31 mouse cellular contexts compared by ENCODE assay signal in genomic region chrX:73916945-73917344, GRCm38 (mm10). TPM values are rescaled to one million over a fixed set of nuclear protein-coding genes. Genes with fewer than 3 reads are reported as not detected.
A peak's percentile ranks its signal among the peaks of the same experiment; 100 is the strongest.
DNase-seq lines count a peak whose midpoint lies in the region; ATAC-seq and TF ChIP-seq lines count a peak whose summit lies in the region.
"Had no signal": no experiment of that assay in that cellular context is flagged by ENCODE, and none has a peak within 500 bp of the region (broad histone marks: within the 10 kb centered on the region; RNA-seq: fewer than 3 reads in every experiment).

No protein-coding gene starts in this region.

- no peak for TF ChIP-seq CTCF in G1E (IDR thresholded peaks at IDR 0.05; ENCODE audit: low read depth, low read length)

- no peaks in the 10 kb centered on the region for H3K27me3 ChIP-seq in G1E (ENCODE audit: insufficient read depth, low read length)
- no peaks in the 10 kb centered on the region for H3K27me3 ChIP-seq in midbrain, embryonic 13.5 days
- H3K27me3 ChIP-seq: CH12.LX; forebrain, embryonic 13.5 days; hindbrain, embryonic 13.5 days had no signal

- H3K9me3 ChIP-seq in G1E (replicated peaks) = no peaks in the 10 kb centered on the region
- no peaks in the 10 kb centered on the region for H3K9me3 ChIP-seq in midbrain, embryonic 13.5 days
- H3K9me3 ChIP-seq: forebrain, embryonic 10.5 days; forebrain, embryonic 13.5 days; hindbrain, embryonic 10.5 days; hindbrain, embryonic 13.5 days had no signal

- intact Hi-C loops in heart, postnatal 10 days (cut with DNase I) = no loop called here

- H3K9ac ChIP-seq in midbrain, embryonic 13.5 days (replicated peaks) = no peak overlapping the region
- H3K9ac ChIP-seq: forebrain, embryonic 13.5 days; hindbrain, embryonic 13.5 days had no signal

- H3K4me1 ChIP-seq in G1E (ENCODE audit: insufficient read depth, low read depth, low read length) = peaks cover 52% of the 10 kb centered on the region
- peaks cover 17% of the 10 kb centered on the region for H3K4me1 ChIP-seq in midbrain, embryonic 13.5 days (replicated peaks)

- DNase-seq in adrenal gland, adult 2 months = peak; percentile 14
- DNase-seq in adrenal gland, adult 18-20 months (ENCODE audit: low spot score in 2 of 2) = no peak
- DNase-seq in heart, adult 11 months = peak; percentile 83
- no peak for DNase-seq in heart, postnatal 10 days
- no peak for DNase-seq in G1E (ENCODE audit: low spot score)
- no peak for DNase-seq in cerebellum, postnatal 10 days
- DNase-seq: B cell, adult 2 months; cerebellum, adult 11-12 months; cerebellum, adult 8-10 months; cerebellum, postnatal 14 days; gastrocnemius, postnatal 10 days; gastrocnemius, postnatal 36 days; heart, postnatal 36 days; kidney, adult 11 months; kidney, adult 8-10 months had no signal

- no peak for ATAC-seq in G1E (ENCODE audit: extremely low read depth, insufficient number of reproducible peaks, low FRiP score, poor library complexity, severe bottlenecking)
- ATAC-seq in midbrain, embryonic 13.5 days = no peak
- ATAC-seq: forebrain, embryonic 13.5 days; forebrain, embryonic 16.5 days; hindbrain, embryonic 16.5 days had no signal

- H3K27ac ChIP-seq in midbrain, embryonic 13.5 days = no peak overlapping the region
- H3K27ac ChIP-seq: forebrain, embryonic 10.5 days; forebrain, embryonic 13.5 days; hindbrain, embryonic 10.5 days; hindbrain, embryonic 13.5 days had no signal

- no peak overlapping the region for H3K4me2 ChIP-seq in midbrain, embryonic 13.5 days (replicated peaks)
- H3K4me2 ChIP-seq: forebrain, embryonic 13.5 days; heart, embryonic 11.5 days; hindbrain, embryonic 13.5 days had no signal

- 76% methylated on average over 8 of the region's 8 CpGs for WGBS in midbrain, embryonic 13.5 days

- peaks cover 57% of the 10 kb centered on the region for H3K36me3 ChIP-seq in G1E (replicated peaks)
- H3K36me3 ChIP-seq in midbrain, embryonic 13.5 days = peaks cover 19% of the 10 kb centered on the region; the same call in 1 of the 2 replicates

- peak overlapping the region; percentile 13; the same call in 1 of the 2 replicates for H3K4me3 ChIP-seq in G1E (ENCODE audit: low read depth, low read length)
- no peak overlapping the region for H3K4me3 ChIP-seq in midbrain, embryonic 13.5 days (replicated peaks)
- H3K4me3 ChIP-seq: forebrain, embryonic 10.5 days; forebrain, embryonic 13.5 days; hindbrain, embryonic 10.5 days; hindbrain, embryonic 13.5 days had no signal

RNA-seq across cellular contexts. Expression of gene Arhgap4, which starts 4.7 kb away (rescaled TPM):
- 1 to 10 TPM; 3.2 to 4.0 TPM for total RNA-seq in adrenal gland, adult 2 months (2021)
- 9.9 and 11.1 TPM in 2 replicates for polyA plus RNA-seq in adrenal gland, adult 2 months (2012; rRNA removed)
- 1 to 10 TPM; 3.1 to 4.2 TPM for total RNA-seq in adrenal gland, adult 18-20 months (2021)
- 1 to 10 TPM; 1.8 to 2.5 TPM for total RNA-seq in heart, postnatal 10 days (2021)
- total RNA-seq in G1E (2014; fragmentation: Nextera tagmentation) = 5.0 and 5.1 TPM in 2 replicates
- total RNA-seq in G1E (2017) = 2.1 and 3.8 TPM in 2 replicates
- polyA plus RNA-seq in G1E (2012) = 1.5 and 1.7 TPM in 2 replicates
- 2.8 and 2.9 TPM in 2 replicates for polyA plus RNA-seq in midbrain, embryonic 13.5 days (2015; fragmentation: Nextera tagmentation; extraction: Ambion mirVana)

RNA-seq across cellular contexts. Expression of gene Naa10, which starts 4.8 kb away (rescaled TPM):
- 10 to 100 TPM; 69.6 to 93.8 TPM for total RNA-seq in adrenal gland, adult 2 months (2021)
- 53.6 and 56.1 TPM in 2 replicates for polyA plus RNA-seq in adrenal gland, adult 2 months (2012; rRNA removed)
- total RNA-seq in adrenal gland, adult 18-20 months (2021) = 10 to 100 TPM; 80.3 to 83.2 TPM
- 10 to 100 TPM; 60.1 to 69.0 TPM for total RNA-seq in heart, postnatal 10 days (2021)
- total RNA-seq in G1E (2014; fragmentation: Nextera tagmentation) (55.9 and 61.9 TPM in 2 replicates), G1E (2017) (85.4 and 105 TPM in 2 replicates)
- polyA plus RNA-seq in G1E (2012) = 171 and 192 TPM in 2 replicates
- 107 and 108 TPM in 2 replicates for polyA plus RNA-seq in midbrain, embryonic 13.5 days (2015; fragmentation: Nextera tagmentation; extraction: Ambion mirVana)

RNA-seq across cellular contexts. Expression of gene Renbp, which starts 13.7 kb away (rescaled TPM):
- 10 to 100 TPM; 20.2 to 29.6 TPM for total RNA-seq in adrenal gland, adult 2 months (2021)
- polyA plus RNA-seq in adrenal gland, adult 2 months (2012; rRNA removed) = 3.1 and 4.3 TPM in 2 replicates
- 10 to 100 TPM; 22.0 to 29.6 TPM for total RNA-seq in adrenal gland, adult 18-20 months (2021)
- total RNA-seq in heart, postnatal 10 days (2021) = 10 to 100 TPM; 14.2 to 14.9 TPM
- total RNA-seq in G1E (2014; fragmentation: Nextera tagmentation) (39.2 and 42.7 TPM in 2 replicates), G1E (2017) (196 and 201 TPM in 2 replicates)
- 80.1 and 139 TPM in 2 replicates for polyA plus RNA-seq in G1E (2012)
- 10.5 and 12.3 TPM in 2 replicates for polyA plus RNA-seq in midbrain, embryonic 13.5 days (2015; fragmentation: Nextera tagmentation; extraction: Ambion mirVana)

RNA-seq across cellular contexts. Expression of gene L1cam, which starts 21.0 kb away (rescaled TPM):
- 1 to 10 TPM; 8.6 to 9.7 TPM for total RNA-seq in adrenal gland, adult 2 months (2021)
- polyA plus RNA-seq in adrenal gland, adult 2 months (2012; rRNA removed) = 2.6 and 4.4 TPM in 2 replicates
- 10 to 100 TPM in 1 of 2 experiments, 1 to 10 TPM in 1; 7.0 to 13.8 TPM for total RNA-seq in adrenal gland, adult 18-20 months (2021)
- total RNA-seq in heart, postnatal 10 days (2021) = 1 to 10 TPM; 1.5 to 1.6 TPM
- total RNA-seq in G1E (2014; fragmentation: Nextera tagmentation) (not detected in 2 replicates), G1E (2017) (0.05 TPM in 1 of 2 replicates, not detected in the other)
- 0.05 TPM in 1 of 2 replicates, not detected in the other for polyA plus RNA-seq in G1E (2012)
- polyA plus RNA-seq in midbrain, embryonic 13.5 days (2015; fragmentation: Nextera tagmentation; extraction: Ambion mirVana) = 73.8 and 80.8 TPM in 2 replicates

RNA-seq across cellular contexts. Expression of gene Avpr2, which starts 25.0 kb away (rescaled TPM):
- not detected for total RNA-seq in adrenal gland, adult 2 months (2021)
- not detected in 2 replicates for polyA plus RNA-seq in adrenal gland, adult 2 months (2012; rRNA removed)
- not detected for total RNA-seq in adrenal gland, adult 18-20 months (2021)
- total RNA-seq in heart, postnatal 10 days (2021) = not detected
- not detected in 2 replicates for total RNA-seq in G1E (2014; fragmentation: Nextera tagmentation)
- not detected in 2 replicates for total RNA-seq in G1E (2017)
- polyA plus RNA-seq in G1E (2012) = not detected in 2 replicates
- polyA plus RNA-seq in midbrain, embryonic 13.5 days (2015; fragmentation: Nextera tagmentation; extraction: Ambion mirVana) = 0.24 and 0.27 TPM in 2 replicates
- total RNA-seq: gastrocnemius, adult 18-20 months; gastrocnemius, postnatal 10 days; gastrocnemius, postnatal 36 days; granulocyte monocyte progenitor cell, adult 5-6 weeks; heart, adult 8-10 months; heart, postnatal 36 days had no signal
- polyA plus RNA-seq: brain, embryonic 14.5 days; embryonic facial prominence, embryonic 14.5 days; forebrain, embryonic 10.5 days; heart, embryonic 11.5 days; heart, embryonic 14.5 days; heart, postnatal 0 days had no signal

Comparison
In these comparisons a context has a peak if more than half of its experiments do, and no peak if none do; other contexts are left out.
1. DNase-seq: peak in adrenal gland, adult 2 months (single experiment) and heart, adult 11 months (single experiment); none in adrenal gland, adult 18-20 months (0 of 2), heart, postnatal 10 days (0 of 2), G1E (single experiment) and cerebellum, postnatal 10 days (0 of 2).